Mouse (Mus musculus): Measurements from ENCODE around the gene Trib3.

GRCm38 (mm10) chr2:152346776-152347465 is 3.1 kb upstream of the Trib3 start:
- TF ChIP-seq POLR2A (IDR thresholded peaks at IDR 0.05; ENCODE audit: borderline replicate concordance, insufficient read depth, low read length) (no peak), CTCF (IDR thresholded peaks at IDR 0.05; ENCODE audit: borderline replicate concordance, insufficient read depth, low read depth, low read length) (no peak)
